Mouse (Mus musculus) liver, adult 2 months (tissue): ENCODE data around the gene Zbp1. TPM values are rescaled to one million over a fixed set of nuclear protein-coding genes. Genes with fewer than 3 reads are reported as not detected.

Experiments
- DNase-seq: peaks from one replicate; pipeline ENCODE4 v3.0.0-alpha.2; 2011; ENCODE audit warnings: low read depth, low spot score; ENCODE audit errors: extremely low read depth
- H3K27ac ChIP-seq: fragments of 200-500 bp; replicated peaks from 2 replicates; pipeline ENCODE4 v1.5.1; 2012; ENCODE audit warnings: low read depth, mild to moderate bottlenecking, control low read depth, inconsistent platforms, low read length; ENCODE audit not compliant: insufficient read depth
- H3K27me3 ChIP-seq: fragments of 200-500 bp; 2 replicates; pipeline ENCODE4 v1.6.1; 2012; ENCODE audit warnings: mild to moderate bottlenecking, moderate library complexity, low read length, inconsistent platforms; ENCODE audit not compliant: control insufficient read depth, insufficient read depth
- H3K36me3 ChIP-seq: fragments of 200-500 bp; 2 replicates; pipeline ENCODE4 v1.6.1; 2012; ENCODE audit warnings: low read length, inconsistent platforms; ENCODE audit not compliant: control insufficient read depth, insufficient read depth
- H3K4me1 ChIP-seq: fragments of 200-500 bp; 2 replicates; pipeline ENCODE4 v1.6.1; 2011; ENCODE audit warnings: low read length; ENCODE audit not compliant: control insufficient read depth, insufficient read depth
- H3K4me3 ChIP-seq: fragments of 200-500 bp; 2 replicates; pipeline ENCODE4 v1.5.1; 2011; ENCODE audit warnings: low read depth, mild to moderate bottlenecking, control low read depth, low read length, moderate library complexity; ENCODE audit not compliant: insufficient read depth
- H3K79me2 ChIP-seq: fragments of 200-500 bp; 2 replicates; pipeline ENCODE4 v1.6.1; 2012; ENCODE audit warnings: inconsistent platforms, mild to moderate bottlenecking, low read length, moderate library complexity; ENCODE audit not compliant: control insufficient read depth, insufficient read depth
- H3K9ac ChIP-seq: fragments of 200-500 bp; 2 replicates; pipeline ENCODE4 v1.6.1; 2012; ENCODE audit warnings: low read depth, mild to moderate bottlenecking, control low read depth, inconsistent platforms, low read length
- CTCF ChIP-seq: fragments of 200-500 bp; IDR thresholded peaks from 2 replicates; pipeline ENCODE4 v1.5.1; 2011; ENCODE audit warnings: low read depth, low read length, control low read depth
- POLR2A ChIP-seq: fragments of 200-500 bp; IDR thresholded peaks from 2 replicates; pipeline ENCODE4 v1.6.1; 2011; ENCODE audit warnings: low read length, control low read depth; ENCODE audit not compliant: insufficient read depth; ENCODE audit errors: extremely low read depth
- WGBS: fragments of 180-500 bp; shearing (Covaris S2); methylation state at CpG from one replicate; pipeline ENCODE4 v1.1.7; 2018; 5-methylcytosine and 5-hydroxymethylcytosine counted together
- polyA plus RNA-seq: library from polyadenylated mRNA; depleted of rRNA; stranded (reverse); fragments of >200 nt; gene quantifications from 2 replicates; pipeline ENCODE4 v1.2.3, GENCODE M21; 2012
- total RNA-seq: library from RNA; depleted of rRNA; stranded (reverse); fragments of >200 nt; gene quantifications from 2 replicates; pipeline ENCODE4 v1.2.3, GENCODE M21; 2014

Zbp1 gene
- total and polyA plus RNA-seq, 2 experiments, result 10.8 to 13.2 TPM

- H3K9ac ChIP-seq, result no peak overlapping the region
- H3K27ac ChIP-seq, result no peak overlapping the region
- no peak overlapping the region for H3K4me3 ChIP-seq
- H3K36me3 ChIP-seq, result no peaks in the 10 kb centered on the region
- no peak for DNase-seq
- no peaks in the 10 kb centered on the region for H3K79me2 ChIP-seq
- no peaks in the 10 kb centered on the region for H3K27me3 ChIP-seq
- WGBS, result 85% methylated on average over 9 of the region's 9 CpGs
- no peaks in the 10 kb centered on the region for H3K4me1 ChIP-seq
- TF ChIP-seq POLR2A (no peak), CTCF (no peak)
Observed at GRCm38 (mm10) chr2:173243616-173244015, 24.9 kb upstream of the Zbp1 start.

GRCm38 (mm10) chr2:173242874-173243273 is 24.2 kb upstream of the Zbp1 start:
- H3K4me3 ChIP-seq, result no peak overlapping the region
- TF ChIP-seq CTCF (no peak), POLR2A (no peak)
- no peaks in the 10 kb centered on the region for H3K79me2 ChIP-seq
- H3K9ac ChIP-seq, result no peak overlapping the region
- WGBS, result 48% methylated on average over 12 of the region's 12 CpGs
- no peak for DNase-seq
- no peaks in the 10 kb centered on the region for H3K4me1 ChIP-seq
- no peaks in the 10 kb centered on the region for H3K27me3 ChIP-seq
- no peaks in the 10 kb centered on the region for H3K36me3 ChIP-seq
- H3K27ac ChIP-seq, result no peak overlapping the region

- DNase-seq, result no peak
- H3K27me3 ChIP-seq, result no peaks in the 10 kb centered on the region
- TF ChIP-seq CTCF (no peak), POLR2A (no peak)
- no peak overlapping the region for H3K9ac ChIP-seq
- 80% methylated on average over 9 of the region's 9 CpGs for WGBS
- H3K27ac ChIP-seq, result no peak overlapping the region
- no peaks in the 10 kb centered on the region for H3K36me3 ChIP-seq
- H3K79me2 ChIP-seq, result no peaks in the 10 kb centered on the region
- no peaks in the 10 kb centered on the region for H3K4me1 ChIP-seq
- no peak overlapping the region for H3K4me3 ChIP-seq
Observed at GRCm38 (mm10) chr2:173240738-173241137, 22.0 kb upstream of the Zbp1 start.

- Histone ChIP-seq H3K9ac (no peak overlapping the region), H3K4me3 (no peak overlapping the region), H3K4me1 (no peaks in the 10 kb centered on the region), H3K79me2 (no peaks in the 10 kb centered on the region), H3K36me3 (no peaks in the 10 kb centered on the region), H3K27me3 (no peaks in the 10 kb centered on the region), H3K27ac (no peak overlapping the region)
- no peak for DNase-seq
- TF ChIP-seq CTCF, result no peak
- TF ChIP-seq POLR2A, result no peak
- WGBS, result 47% methylated on average over 14 of the region's 14 CpGs
Observed at GRCm38 (mm10) chr2:173238522-173238921, 19.8 kb upstream of the Zbp1 start.

GRCm38 (mm10) chr2:173235435-173236332 is 17.0 kb upstream of the Zbp1 start:
- H3K4me3 ChIP-seq, result no peak overlapping the region
- no peaks in the 10 kb centered on the region for H3K79me2 ChIP-seq
- no peak for DNase-seq
- no peaks in the 10 kb centered on the region for H3K27me3 ChIP-seq
- TF ChIP-seq CTCF (no peak), POLR2A (no peak)
- no peaks in the 10 kb centered on the region for H3K36me3 ChIP-seq
- 75% methylated on average over 8 of the region's 8 CpGs for WGBS
- no peak overlapping the region for H3K9ac ChIP-seq
- no peaks in the 10 kb centered on the region for H3K4me1 ChIP-seq
- no peak overlapping the region for H3K27ac ChIP-seq

- Histone ChIP-seq H3K4me1 (no peaks in the 10 kb centered on the region), H3K27me3 (no peaks in the 10 kb centered on the region), H3K79me2 (no peaks in the 10 kb centered on the region), H3K4me3 (no peak overlapping the region), H3K27ac (no peak overlapping the region), H3K36me3 (no peaks in the 10 kb centered on the region), H3K9ac (no peak overlapping the region)
- 92% methylated on average over 8 of the region's 8 CpGs for WGBS
- no peak for DNase-seq
- no peak for TF ChIP-seq CTCF
- no peak for TF ChIP-seq POLR2A
Observed at GRCm38 (mm10) chr2:173232766-173233099, 14.0 kb upstream of the Zbp1 start.
